Mouse (Mus musculus): ENCODE measurements around the gene Brsk1.

The Brsk1 gene

GRCm38 (mm10) chr7:4739544-4740275 lies 49.3 kb downstream of the Brsk1 start, which contains the start of gene Kmt5c:
Kmt5c (plus strand) TSS chr7:4740115.
- DNase-seq (ENCODE audit: low read depth): peak; percentile 100

- no peak for DNase-seq (ENCODE audit: low read depth)
These were observed 49.9 kb downstream of the Brsk1 start for GRCm38 (mm10) chr7:4740309-4740727.

GRCm38 (mm10) chr7:4741151-4741550 lies 50.7 kb downstream of the Brsk1 start:
- no peak for DNase-seq (ENCODE audit: low read depth)

GRCm38 (mm10) chr7:4741672-4742481 lies 51.5 kb downstream of the Brsk1 start:
- no peak for DNase-seq (ENCODE audit: low read depth)

- DNase-seq (ENCODE audit: low read depth): no peak
These were observed 52.0 kb downstream of the Brsk1 start for GRCm38 (mm10) chr7:4742482-4742819.

- DNase-seq (ENCODE audit: low read depth): no peak
These were observed 53.0 kb downstream of the Brsk1 start for GRCm38 (mm10) chr7:4743354-4743753.

- DNase-seq (ENCODE audit: low read depth): no peak
These were observed 54.5 kb downstream of the Brsk1 start for GRCm38 (mm10) chr7:4744886-4745285.

GRCm38 (mm10) chr7:4746326-4746980 lies 56.0 kb downstream of the Brsk1 start:
- DNase-seq (ENCODE audit: low read depth): no peak

- no peak for DNase-seq (ENCODE audit: low read depth)
These were observed 56.9 kb downstream of the Brsk1 start for GRCm38 (mm10) chr7:4747156-4747899.

- DNase-seq (ENCODE audit: low read depth): no peak
These were observed 57.9 kb downstream of the Brsk1 start for GRCm38 (mm10) chr7:4748321-4748720.

GRCm38 (mm10) chr7:4749169-4749568 lies 58.8 kb downstream of the Brsk1 start:
- DNase-seq (ENCODE audit: low read depth): no peak

- no peak for DNase-seq (ENCODE audit: low read depth)
These were observed 61.8 kb downstream of the Brsk1 start for GRCm38 (mm10) chr7:4751971-4752820.

GRCm38 (mm10) chr7:4752821-4753570 lies 62.6 kb downstream of the Brsk1 start, which contains the start of gene Cox6b2:
Cox6b2 (minus strand) TSS chr7:4753094.
- no peak for DNase-seq (ENCODE audit: low read depth)

GRCm38 (mm10) chr7:4759670-4760069 lies 69.3 kb downstream of the Brsk1 start:
- no peak for DNase-seq (ENCODE audit: low read depth)

- no peak for DNase-seq (ENCODE audit: low read depth)
These were observed 74.7 kb downstream of the Brsk1 start for GRCm38 (mm10) chr7:4764946-4765710.

All from fibroblast of lung, adult 2 months (primary cell).